Mouse (Mus musculus) kidney, adult 8-10 months (tissue): Measurements from ENCODE around the gene Igf2bp3.
A peak's percentile ranks its signal among the peaks of the same experiment; 100 is the strongest.
"Not testable (repeated sequence)": the region's sequence is repeated elsewhere in the genome, so short reads cannot be mapped to it uniquely, and the experiment has no call there.

Source experiments
- DNase-seq, 2 experiments: peaks; one replicate each; pipeline ENCODE4 v3.0.0; 2022

The Igf2bp3 gene

DNA sequence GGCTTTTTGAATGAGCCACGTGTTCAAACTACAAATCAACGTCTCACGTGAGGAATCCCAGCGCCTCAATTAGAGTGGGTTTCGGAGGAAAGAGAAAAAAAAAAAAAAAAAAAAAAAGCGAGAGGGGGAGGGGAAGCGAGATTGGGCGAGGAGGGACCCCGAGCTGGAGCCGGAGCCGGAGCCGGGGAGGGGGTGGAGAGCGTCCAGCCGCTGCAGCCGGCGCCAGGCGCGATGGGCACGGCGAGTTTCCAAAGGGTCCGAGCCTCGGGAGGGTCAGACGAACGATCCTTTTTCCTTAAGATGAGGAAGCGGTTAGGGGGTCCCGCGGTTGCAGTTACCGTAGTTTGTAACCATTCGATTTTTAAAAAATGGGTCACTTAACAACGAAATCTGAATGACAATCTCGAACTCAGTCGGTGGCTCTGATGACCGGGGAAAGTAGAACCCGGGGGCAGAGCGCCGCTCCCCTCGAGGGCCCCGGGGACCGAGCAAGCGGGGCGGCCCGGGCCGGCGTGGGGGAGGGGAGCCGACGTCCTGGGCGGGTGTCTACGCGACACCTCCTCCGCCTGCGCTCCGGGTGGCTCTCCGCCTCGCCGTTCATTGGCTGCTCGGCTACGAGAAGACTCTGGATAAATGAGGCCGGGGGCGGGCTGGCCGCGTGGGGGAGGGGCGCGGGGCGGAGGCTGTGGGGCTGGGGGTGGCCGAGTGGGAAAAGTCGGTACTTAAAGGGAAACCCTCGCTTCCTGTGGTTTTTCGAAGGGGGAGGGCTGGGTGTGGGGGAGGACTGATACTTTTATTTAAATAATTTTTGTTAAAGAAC lies at the start of gene Igf2bp3:
Gene Igf2bp3, minus strand, starts transcription at position 30 of the 820 bp plus-strand sequence.
- no peak for DNase-seq

- DNase-seq, result not testable (repeated sequence)
Measured at GRCm38 (mm10) chr6:49264446-49264845, 49.7 kb upstream of the Igf2bp3 start.

DNA sequence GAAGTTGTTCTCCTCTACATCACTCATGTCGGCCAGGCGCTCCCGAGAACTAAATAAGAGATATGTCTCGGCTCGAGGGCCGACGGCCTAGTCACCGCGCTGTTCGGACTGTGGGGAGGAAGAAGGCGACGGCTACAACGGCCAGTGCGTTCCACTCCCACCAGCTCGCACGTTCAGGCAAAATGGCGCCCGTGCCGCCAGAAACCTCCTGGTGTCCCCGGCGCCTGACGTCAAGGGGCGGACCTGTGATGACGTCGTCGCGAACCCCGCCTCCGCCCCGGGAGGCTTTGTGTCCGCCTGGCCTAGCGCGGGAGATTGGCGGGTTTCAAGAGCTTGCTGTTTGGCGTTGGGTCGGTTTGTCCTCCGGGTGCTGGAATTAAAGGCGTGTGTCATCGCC lies 49.1 kb upstream of the Igf2bp3 start, which contains the start of gene Tra2a:
Gene Tra2a, minus strand, starts transcription at position 187 of the 397 bp plus-strand sequence.
- peak; percentile 94 to 96 for DNase-seq

GRCm38 (mm10) chr6:49263081-49263846 lies 48.5 kb upstream of the Igf2bp3 start:
- peak; percentile 24 to 32 for DNase-seq

DNA sequence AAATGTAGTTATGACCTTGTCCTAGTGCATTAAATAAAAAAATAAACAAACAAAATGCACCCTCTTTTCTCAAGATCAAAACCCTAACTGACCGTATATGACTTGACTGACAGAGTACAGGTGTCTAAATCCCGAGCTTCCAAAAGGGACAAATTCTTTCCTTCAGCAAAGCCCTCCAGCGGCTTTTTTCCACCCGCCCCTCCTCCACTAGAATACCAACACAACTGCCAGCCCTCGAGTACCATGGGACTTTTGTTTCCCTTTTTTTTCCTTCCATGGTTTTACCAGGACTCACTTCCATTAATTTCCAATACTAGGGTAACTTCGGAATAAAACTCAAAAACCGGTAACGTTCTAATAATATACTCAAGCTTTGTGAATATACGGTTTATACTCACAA lies 47.7 kb upstream of the Igf2bp3 start:
- DNase-seq, result no peak

DNA sequence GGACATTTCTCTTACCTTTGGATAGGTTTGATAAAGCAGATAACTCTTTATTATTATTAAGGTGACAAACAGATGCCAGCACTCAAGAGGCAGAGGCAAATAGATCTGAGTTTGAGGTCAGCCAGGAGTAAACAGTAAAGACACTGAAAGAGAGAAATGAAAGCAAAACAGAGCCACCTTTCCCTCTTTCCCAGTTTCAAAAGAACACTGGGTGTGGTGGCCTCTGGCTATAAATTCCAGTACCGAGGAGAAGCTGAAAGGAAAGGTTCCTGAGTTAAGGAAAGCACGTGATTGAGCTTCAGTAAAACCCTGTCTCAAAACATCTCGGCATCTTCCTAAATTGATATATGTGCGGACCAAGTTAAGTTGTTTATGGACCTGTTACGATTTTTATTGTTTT lies 45.0 kb upstream of the Igf2bp3 start:
- DNase-seq, result no peak

DNA sequence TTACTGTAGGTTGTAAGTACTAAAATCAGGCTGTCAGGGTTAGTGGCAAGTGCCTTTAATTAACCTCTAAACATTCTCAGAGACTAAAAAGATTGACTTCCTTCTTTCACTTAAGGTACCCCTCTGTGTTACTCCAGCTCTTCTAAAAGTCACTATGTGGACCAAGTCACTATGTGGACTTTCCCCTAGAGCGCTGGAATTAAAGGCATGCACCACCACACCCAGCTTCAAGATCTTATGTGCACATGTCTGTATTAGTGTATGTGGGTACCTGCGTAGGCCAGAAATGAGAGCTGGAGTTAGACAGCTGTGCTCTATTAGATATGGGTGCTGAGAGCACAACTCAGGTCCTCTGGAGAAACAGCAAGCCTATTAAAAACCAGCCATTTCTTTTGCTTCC lies 43.1 kb upstream of the Igf2bp3 start:
- no peak for DNase-seq

DNA sequence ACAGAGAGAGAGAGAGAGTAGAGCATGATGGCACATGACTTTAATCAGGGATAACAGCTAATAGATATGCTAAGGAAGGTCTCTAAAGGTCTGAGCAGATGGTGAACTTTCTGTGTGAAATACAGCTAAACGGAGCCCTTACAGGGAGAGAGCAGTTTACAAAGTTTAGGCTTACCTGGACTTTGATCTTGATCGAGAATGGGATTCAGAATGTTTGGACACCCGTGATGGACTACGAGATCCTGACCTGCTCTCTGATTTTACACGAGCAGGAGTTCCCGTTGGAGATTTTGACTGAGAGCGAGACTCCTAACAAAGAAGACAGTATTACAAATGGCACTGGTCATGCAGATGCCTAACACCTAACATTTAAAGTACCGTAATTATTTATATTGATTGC lies 37.5 kb upstream of the Igf2bp3 start:
- DNase-seq, result no peak

DNA sequence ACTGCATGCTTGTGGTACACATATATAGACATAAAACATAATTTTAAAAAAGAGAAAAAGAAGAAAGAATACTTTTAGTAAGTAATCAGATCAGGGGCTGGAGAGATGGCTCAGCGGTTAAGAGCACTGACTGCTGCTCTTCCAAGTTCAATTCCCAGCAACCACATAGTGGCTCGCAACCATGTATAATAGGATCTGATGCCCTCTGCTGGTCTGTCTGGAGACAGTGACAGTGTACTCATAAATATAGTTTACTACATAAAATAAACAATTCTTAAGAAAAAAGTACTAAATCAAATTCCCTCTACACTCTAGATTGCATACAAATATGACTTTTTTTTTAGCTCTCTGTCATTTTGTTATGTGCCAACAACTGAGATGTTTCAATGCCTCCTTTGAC lies 36.4 kb upstream of the Igf2bp3 start:
- DNase-seq, result no peak

- DNase-seq, result no peak
Measured at GRCm38 (mm10) chr6:49247246-49247645, 32.5 kb upstream of the Igf2bp3 start.

DNA sequence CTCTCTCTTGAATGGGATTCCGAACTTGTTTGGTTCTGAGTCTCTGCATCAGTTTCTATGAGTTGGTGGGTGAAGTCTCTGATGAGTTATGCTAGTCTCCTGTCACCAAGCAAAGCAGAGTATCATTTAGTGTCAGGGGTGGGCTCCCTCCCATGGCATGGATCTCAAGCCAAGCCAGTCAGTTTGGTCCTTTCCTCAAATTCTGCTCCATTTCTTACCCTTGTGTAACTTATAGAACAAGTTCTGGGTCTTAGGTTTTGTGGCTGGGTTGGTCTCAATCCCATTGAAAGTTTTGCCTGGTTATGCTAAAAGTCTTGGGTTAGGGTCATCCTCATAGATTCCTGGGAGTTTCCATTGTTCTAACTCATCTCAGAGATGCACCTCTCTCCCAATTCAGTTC lies 27.6 kb upstream of the Igf2bp3 start:
- no peak for DNase-seq

DNA sequence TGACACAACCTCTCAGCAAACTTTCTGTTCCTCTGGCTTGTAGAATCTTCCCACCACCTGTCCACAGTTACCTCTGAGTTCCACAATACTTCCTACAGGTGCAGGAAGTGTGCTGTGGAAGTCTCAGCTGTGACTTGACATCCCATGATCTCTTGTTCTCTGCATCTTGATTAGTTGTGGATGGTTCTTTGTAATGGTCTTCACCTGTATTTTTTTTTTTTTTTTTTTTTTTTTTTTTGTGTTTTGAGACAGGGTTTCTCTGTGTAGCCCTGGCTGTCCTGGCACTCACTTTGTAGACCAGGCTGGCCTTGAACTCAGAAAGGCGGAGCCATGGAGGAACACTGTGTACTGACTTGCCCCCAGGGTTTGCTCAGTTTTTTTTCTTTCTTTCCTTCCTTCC lies 26.8 kb upstream of the Igf2bp3 start:
- no peak for DNase-seq

GRCm38 (mm10) chr6:49236331-49236730 lies 21.6 kb upstream of the Igf2bp3 start:
- DNase-seq, result peak; percentile 99 to 100

DNA sequence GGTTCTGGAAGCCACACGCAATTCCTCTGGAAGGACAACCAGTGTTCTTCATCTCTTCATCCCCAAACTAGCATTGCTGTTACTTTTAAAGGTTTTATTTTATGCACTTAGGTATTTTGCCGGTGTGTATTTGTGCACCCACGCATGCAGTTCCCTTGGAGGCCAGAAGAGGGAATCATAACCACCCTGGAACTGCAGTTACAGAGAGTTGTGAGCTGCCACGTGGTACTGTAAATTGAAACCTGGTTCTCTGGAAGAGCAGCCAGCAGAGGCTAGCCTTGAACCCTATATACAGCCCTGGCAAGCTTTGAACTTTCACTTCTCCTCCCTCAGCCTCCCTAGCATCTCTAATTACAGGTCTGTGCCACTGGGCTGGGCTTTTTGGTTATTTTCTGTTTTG lies 18.6 kb upstream of the Igf2bp3 start:
- DNase-seq, result no peak

DNA sequence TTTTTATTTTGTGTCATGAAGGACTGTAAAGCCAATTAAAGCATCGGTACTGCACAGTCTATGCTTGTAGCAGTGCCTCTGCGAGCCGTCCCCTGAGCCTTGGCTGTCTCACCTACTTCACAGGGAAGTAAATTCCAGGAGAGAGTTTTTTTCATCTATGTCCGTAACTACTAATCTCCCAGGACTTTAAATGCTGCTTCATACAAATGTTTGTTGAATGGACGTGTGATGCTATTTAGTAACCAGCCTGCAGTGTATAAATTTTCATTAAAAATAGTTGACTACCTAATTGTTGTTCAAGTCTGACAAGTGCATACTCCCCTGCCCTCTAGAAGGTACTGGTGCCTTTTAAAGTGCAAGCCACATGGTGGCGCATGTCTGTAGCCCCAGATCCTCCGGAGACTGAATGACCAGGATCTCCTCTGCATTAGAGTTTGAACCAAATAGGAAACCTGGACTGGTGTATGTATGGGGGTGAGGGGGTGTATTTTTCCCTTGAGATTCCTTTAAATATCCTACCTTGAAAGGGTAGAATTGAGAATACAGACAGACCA lies 13.4 kb upstream of the Igf2bp3 start:
- peak in 1 of 2 experiments; percentile 48 for DNase-seq

- DNase-seq, result no peak
Measured at GRCm38 (mm10) chr6:49227184-49227735, 12.5 kb upstream of the Igf2bp3 start.

DNA sequence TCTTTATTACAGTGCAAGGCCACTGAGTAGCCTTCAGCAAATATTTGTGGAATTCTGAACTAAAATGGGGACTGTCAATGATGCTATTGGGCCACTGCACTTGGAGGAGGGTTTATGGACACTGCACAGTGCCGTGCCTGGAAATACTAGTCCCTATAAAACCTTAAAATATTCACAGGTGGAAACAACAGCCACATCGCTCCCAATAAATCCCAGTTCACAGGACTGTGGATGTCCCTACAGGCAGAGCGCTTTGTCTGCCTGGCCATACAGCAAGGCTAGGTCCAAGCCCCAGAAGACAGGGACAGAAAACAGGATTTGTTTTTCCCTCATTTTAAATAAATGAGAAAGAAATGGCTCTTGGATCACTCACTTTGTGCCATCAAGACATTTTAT lies 11.0 kb upstream of the Igf2bp3 start:
- no peak for DNase-seq

DNA sequence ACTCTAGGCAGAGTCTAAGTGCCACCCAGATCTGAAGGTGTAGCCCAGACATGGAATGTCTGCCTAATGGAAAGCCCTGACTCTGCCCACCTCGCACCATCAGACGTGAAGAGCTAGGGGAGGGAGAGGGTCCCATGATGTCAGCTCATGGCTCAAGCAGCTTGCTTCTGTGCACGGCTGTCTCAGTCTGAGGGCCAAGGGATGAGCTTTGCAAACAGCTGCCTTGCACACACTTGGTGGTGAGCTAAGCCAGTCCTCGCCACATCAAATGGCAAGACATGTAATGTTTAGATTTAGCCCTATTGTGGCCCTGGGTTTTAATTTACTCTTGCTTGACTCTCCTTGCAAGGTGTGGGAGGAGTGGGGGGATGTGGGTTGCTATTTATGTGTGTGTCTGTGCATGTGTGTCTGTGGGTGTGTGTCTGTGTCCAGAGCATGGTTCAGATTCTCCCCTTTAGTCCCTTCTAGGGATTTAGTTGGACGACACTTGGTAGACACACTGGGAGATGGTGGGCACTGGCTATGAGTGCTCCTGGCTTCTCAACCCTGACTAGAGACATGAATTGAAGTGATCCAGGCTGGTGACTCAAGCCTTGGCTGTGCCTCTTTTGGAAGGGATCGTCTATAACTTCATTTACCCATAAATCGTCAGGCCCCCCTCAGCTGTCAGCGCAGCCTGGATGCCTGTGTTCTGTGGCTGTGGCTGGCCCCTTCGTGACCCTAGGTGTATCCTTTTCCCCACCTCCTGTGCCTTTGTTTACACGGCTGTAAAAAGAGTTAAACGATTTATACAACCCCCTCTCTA lies 10.4 kb upstream of the Igf2bp3 start:
- no peak for DNase-seq

DNA sequence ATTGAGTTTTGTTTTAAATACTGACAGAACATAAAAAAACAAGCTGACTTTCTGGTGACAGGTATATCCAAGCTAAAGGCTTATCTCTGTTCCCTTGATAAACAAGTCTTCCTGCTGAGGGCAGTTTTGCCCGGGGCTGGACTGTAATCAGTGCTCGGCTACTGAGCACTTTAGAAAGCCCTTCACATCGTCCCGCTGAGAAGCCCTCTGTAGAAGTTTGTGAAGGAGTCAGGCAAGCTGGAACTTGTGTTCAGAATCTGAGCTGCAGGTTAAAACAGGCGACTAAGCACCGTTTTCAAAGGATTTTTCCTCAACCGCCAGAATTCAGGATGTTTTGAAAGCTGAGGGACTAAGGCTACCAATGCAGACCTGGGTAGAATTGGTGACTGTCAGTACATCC lies 7.1 kb upstream of the Igf2bp3 start:
- DNase-seq, result no peak

DNA sequence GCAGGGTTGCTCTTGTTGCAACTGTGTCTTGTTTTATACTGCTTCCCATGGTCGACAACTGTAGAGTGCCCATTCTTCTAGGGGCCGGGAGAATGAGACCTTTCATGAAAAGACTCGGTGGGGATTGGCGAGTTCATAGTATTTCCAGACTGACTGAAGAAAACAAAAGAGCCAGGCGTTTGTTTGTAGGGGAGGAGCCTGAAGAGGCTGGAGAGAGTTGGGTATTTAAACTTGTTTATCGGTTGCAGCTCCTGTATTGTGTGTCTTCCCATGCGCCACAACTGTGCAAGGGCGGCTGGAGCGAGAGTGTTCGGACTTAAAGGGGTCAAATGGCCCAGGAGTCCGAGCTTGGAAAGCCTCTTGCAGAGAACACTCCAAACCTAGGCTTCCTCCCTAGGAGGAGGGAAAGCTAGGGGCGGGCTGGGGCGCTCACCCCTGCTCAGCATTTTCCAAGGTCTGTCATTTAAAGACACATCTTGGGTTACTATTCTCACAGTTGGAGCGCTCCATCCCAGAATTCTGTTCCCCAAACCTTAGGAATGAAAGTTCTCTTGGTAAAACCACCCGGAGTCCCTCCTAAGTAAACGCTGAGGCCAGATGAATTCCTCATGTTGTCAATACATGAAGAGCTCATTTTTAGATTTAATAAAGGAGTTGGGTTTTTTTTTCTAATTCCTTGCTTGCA lies 5.3 kb upstream of the Igf2bp3 start:
- DNase-seq, result no peak

DNA sequence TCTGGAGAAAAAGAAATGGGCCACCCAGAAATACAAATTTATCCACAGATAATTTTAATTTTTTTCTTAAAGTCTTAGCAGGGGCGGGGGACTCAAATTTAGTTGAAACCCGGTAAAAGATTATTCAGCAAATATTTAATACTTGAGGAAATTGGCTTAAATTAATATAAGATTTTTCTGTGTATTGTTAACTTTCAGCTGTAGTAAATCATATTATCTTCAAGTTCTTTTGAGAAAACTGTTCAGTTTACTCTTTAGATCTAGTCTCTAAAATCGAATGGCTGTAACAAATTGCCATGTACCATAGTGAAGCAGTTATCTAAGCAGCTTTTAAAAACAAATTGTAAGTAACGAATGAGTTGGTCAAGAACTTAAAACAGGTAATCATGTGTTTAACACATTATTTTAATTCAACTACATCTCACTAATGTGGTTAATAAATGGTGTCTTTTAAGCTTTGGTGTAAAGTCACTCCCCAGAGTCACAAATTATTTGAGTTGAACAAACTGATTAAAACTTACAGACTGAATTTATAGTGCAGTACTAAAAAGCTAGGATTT lies 4.3 kb upstream of the Igf2bp3 start:
- no peak for DNase-seq
